Mouse (Mus musculus): ENCODE measurements around the gene Hap1.
"Not testable (repeated sequence)": the region's sequence is repeated elsewhere in the genome, so short reads cannot be mapped to it uniquely, and the experiment has no call there.

Gene Hap1

DNA sequence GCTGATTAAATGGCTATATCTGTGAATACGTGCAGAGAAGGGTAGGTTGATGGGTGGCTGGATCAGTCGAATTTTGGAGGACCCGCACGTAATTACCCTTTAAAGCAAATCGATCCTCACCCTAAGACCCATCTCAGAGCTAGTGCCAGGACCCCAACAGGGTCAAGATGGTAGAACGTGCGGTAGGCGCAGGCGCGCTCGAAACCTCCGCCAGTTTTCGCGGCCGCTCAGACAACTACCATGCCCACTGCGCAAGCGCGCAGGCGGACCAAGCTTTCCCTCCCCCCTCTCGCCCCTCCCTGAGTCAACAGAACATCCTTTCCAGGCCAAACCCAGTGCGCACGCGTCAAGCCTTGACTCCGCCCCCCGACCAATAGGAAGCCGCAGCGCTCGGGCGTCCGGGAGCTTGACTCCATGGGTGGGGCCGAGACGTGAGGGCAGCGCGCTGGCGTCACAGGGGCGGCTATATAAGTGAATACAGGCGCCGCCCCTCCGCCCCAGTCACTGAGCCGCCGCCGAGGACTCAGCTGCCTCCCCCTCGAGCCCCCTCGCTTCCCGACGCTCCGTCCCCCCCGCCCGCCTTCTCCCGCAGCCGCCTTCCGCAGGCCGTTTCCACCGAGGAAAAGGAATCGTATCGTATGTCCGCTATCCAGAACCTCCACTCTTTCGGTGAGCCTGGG lies 36.3 kb downstream of the Hap1 start, which contains the start of gene Eif1:
TSS of gene Eif1 (plus strand) at position 394 of the 680 bp plus-strand sequence.
- in situ Hi-C loops (cut with MseI, MboI) = no loop called here

GRCm38 (mm10) chr11:100318529-100319451 lies 37.1 kb downstream of the Hap1 start:
- in situ Hi-C loops (cut with MseI, MboI) = no loop called here

DNA sequence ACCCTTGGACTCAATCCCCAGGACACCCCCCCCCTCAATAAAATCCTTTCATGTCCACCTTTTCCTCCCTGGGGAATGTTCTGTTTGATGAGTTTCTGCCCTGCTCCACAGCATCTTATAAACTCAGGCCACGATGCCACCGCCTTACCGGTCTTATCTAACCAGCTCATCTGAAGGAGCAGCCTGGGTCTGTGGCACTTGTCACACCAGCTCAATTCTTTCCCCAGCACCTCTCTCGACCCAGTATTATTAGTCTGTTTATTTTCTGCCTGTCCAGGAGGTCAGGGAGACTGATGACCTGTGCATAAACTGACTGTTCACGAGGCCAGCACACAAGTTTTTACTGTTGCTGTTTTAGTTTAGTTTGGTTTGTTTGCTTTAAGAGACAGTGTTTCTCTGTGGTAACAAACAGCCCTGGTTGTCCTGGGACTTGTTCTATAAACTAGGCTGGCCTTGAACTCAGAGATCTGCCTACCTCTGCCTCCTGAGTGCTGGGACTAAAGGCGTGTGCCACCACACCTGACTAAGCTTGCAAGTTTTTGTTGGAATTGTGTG lies 38.0 kb downstream of the Hap1 start:
- in situ Hi-C loops (cut with MseI, MboI) = no loop called here

GRCm38 (mm10) chr11:100315439-100315838 lies 40.5 kb downstream of the Hap1 start:
- in situ Hi-C loops (cut with MseI, MboI) = no loop called here

DNA sequence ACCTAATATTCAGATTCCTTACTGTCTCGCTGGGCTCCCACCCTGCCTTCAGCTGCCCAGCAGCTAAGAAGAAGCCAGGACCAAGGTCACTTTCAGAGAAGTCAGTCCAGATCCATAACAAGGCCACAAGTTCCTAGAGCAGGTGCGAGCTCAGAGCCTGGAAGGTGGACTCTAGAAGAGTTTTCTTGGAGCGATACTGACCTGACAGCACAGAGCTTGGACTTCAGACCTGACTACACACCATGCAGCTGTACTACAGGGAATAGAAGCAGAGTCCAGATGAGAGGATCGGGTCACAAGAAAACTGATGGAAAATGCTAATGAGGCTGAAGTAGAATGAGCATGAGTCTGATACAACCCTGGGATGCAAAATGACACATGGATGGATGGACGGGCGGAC lies 42.5 kb downstream of the Hap1 start:
- in situ Hi-C loops (cut with MseI, MboI) = no loop called here

- in situ Hi-C loops (cut with MseI, MboI) = no loop called here
Observed at GRCm38 (mm10) chr11:100312096-100312679, 43.7 kb downstream of the Hap1 start.

DNA sequence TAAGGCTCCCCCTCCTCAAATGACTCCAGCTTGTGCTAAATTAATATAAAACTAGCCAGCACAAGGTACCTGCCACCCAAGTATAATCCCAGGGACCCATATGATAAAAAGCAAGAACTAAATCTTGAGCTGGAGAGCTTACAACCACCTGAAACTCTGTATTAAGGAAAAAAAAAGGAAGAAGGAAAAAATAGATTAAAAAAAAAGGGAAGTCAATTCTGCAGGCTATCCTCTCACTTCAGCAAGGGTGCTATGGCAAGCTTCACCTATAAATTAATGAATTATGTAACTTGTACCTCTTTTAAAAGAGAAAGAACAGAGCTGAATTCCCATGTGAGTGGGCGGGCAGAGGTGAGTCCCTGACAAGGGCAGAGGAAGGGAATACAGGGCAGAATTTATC lies 44.3 kb downstream of the Hap1 start:
- in situ Hi-C loops (cut with MseI, MboI) = no loop called here

DNA sequence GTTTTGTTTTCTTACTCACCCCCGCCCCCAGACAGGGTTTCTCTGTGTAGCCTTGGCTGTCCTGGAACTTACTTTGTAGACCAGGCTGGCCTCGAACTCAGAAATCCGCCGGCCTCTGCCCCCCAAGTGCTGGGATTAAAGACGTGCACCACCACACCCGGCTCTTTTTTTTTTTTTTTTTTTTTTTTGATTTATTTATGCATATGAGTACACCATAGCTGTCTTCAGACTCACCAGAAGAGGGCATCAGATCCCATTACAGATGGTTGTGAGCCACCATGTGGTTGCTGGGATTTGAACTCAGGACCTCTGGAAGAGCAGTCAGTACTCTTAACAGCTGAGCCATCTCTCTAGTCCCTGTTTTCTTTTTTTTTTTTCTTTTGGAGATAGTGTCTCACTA lies 47.3 kb downstream of the Hap1 start:
- in situ Hi-C loops (cut with MseI, MboI) = not testable (repeated sequence)

GRCm38 (mm10) chr11:100307900-100308299 lies 48.0 kb downstream of the Hap1 start:
- in situ Hi-C loops (cut with MseI, MboI) = no loop called here

- in situ Hi-C loops (cut with MseI, MboI) = no loop called here
Observed at GRCm38 (mm10) chr11:100301292-100301691, 54.6 kb downstream of the Hap1 start.

DNA sequence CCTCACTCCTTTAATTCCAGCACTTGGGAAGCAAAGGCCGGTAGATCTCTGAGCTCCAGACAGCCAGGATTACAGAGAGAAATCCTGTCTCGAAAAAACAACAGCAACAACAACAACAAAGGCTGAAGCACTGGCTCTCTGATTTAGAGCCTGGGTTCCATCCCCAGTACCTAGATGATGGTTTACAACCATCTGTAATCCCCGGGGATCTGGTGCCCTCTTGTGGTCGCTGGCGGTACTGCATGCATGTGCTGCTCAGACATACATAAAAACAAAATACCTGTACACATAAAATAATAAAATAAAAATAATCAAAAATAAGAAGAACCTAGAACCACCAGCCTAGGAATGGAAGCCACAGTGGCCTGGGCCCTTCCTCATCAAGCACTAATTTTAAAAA lies 55.6 kb downstream of the Hap1 start:
- in situ Hi-C loops (cut with MseI, MboI) = no loop called here

GRCm38 (mm10) chr11:100298274-100299036 lies 57.5 kb downstream of the Hap1 start:
- in situ Hi-C loops (cut with MseI, MboI) = loop anchor here in 1 of 2 experiments (10.0 kb wide), 1 partner anchor 834 kb away; no protein-coding TSS in a partner anchor

GRCm38 (mm10) chr11:100297801-100298200 lies 58.1 kb downstream of the Hap1 start:
- in situ Hi-C loops (cut with MseI, MboI) = loop anchor here in 1 of 2 experiments (10.0 kb wide), 1 partner anchor 833 kb away; no protein-coding TSS in a partner anchor
